Comparison of ENCODE assay signal across 8 mouse cellular contexts in the genomic region with DNA sequence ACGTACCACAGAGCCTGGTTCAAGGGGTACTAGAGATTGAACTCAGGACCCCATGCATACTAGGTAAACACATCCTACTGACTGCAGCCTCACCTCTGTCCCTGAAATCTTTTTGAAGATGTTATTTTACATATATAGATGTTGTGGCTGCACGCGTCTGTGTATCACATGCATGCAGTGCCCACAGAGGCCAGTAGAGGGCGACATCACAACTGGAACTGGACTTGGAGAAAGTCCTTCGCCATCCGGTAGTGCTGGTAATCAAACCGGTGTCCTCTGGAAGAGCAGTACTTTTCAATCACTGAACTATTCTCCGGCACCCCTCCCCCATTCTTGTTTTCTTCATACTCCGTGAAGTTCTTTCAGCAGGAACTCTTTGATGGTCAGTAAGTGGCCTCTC. TPM values are rescaled to one million over a fixed set of nuclear protein-coding genes. Genes with fewer than 3 reads are reported as not detected.
A peak's percentile ranks its signal among the peaks of the same experiment; 100 is the strongest.
DNase-seq lines count a peak whose midpoint lies in the region; ATAC-seq and TF ChIP-seq lines count a peak whose summit lies in the region.

No protein-coding gene starts in this region.

- H3K4me3 ChIP-seq in forebrain, postnatal 0 days (ENCODE audit: low read depth, low read length), result no peak overlapping the region
- H3K4me3 ChIP-seq in forebrain, embryonic 16.5 days (replicated peaks; ENCODE audit: low read length), result no peak overlapping the region
- no peak overlapping the region for H3K4me3 ChIP-seq in olfactory bulb, adult 2 months (ENCODE audit: insufficient read depth, low read depth, low read length)

- no peak overlapping the region for H3K4me2 ChIP-seq in forebrain, postnatal 0 days (ENCODE audit: low read depth)
- H3K4me2 ChIP-seq in forebrain, embryonic 16.5 days (ENCODE audit: low read length), result no peak overlapping the region

- H3K27ac ChIP-seq in forebrain, postnatal 0 days (ENCODE audit: low read depth, low read length), result no peak overlapping the region
- H3K27ac ChIP-seq in forebrain, embryonic 16.5 days (ENCODE audit: low read length), result no peak overlapping the region
- no peak overlapping the region for H3K27ac ChIP-seq in olfactory bulb, adult 2 months (ENCODE audit: insufficient read depth, low read depth, low read length)

- peak; percentile 74 for TF ChIP-seq CTCF in forebrain, postnatal 0 days (IDR thresholded peaks at IDR 0.05; ENCODE audit: low read depth)
- TF ChIP-seq CTCF in olfactory bulb, adult 2 months (IDR thresholded peaks at IDR 0.05; ENCODE audit: insufficient read depth, low read depth, low read length), result peak; percentile 37; the same call in 1 of the 2 replicates

- ATAC-seq in forebrain, postnatal 0 days, result no peak
- no peak for ATAC-seq in forebrain, embryonic 16.5 days
- ATAC-seq in frontal cortex, adult (ENCODE audit: low TSS enrichment), result no peak

- 45% methylated on average over 9 of the region's 9 CpGs for WGBS in forebrain, postnatal 0 days
- 40% methylated on average over 9 of the region's 9 CpGs for WGBS in forebrain, embryonic 16.5 days
- 47% methylated on average over 9 of the region's 9 CpGs for WGBS in olfactory bulb, adult 2 months

- TF ChIP-seq POLR2A in olfactory bulb, adult 2 months (IDR thresholded peaks at IDR 0.05; ENCODE audit: insufficient read depth, low read depth, low read length), result no peak

- H3K9ac ChIP-seq in forebrain, postnatal 0 days, result no peak overlapping the region
- no peak overlapping the region for H3K9ac ChIP-seq in forebrain, embryonic 16.5 days (replicated peaks; ENCODE audit: low read depth, low read length)

- H3K27me3 ChIP-seq in forebrain, postnatal 0 days (ENCODE audit: insufficient read depth, low read length), result no peaks in the 10 kb centered on the region
- no peaks in the 10 kb centered on the region for H3K27me3 ChIP-seq in forebrain, embryonic 16.5 days (replicated peaks; ENCODE audit: control insufficient read depth, insufficient read depth, low read length)

- DNase-seq in forebrain, postnatal 0 days, result peak; percentile 32
- DNase-seq in right cerebral cortex, postnatal 14 days, result peak; percentile 62
- no peak for DNase-seq in right cerebral cortex, adult 18-20 months
- DNase-seq in embryo, embryonic 11 days, result peak; percentile 67
- DNase-seq in kidney, postnatal 25 days, result peak; percentile 59 to 84

- no peaks in the 10 kb centered on the region for H3K4me1 ChIP-seq in forebrain, postnatal 0 days (ENCODE audit: insufficient read depth)
- H3K4me1 ChIP-seq in forebrain, embryonic 16.5 days (replicated peaks; ENCODE audit: control insufficient read depth, insufficient read depth, low read length), result no peaks in the 10 kb centered on the region
- peaks cover 32% of the 10 kb centered on the region for H3K4me1 ChIP-seq in olfactory bulb, adult 2 months (ENCODE audit: control insufficient read depth, insufficient read depth, low read length)

- H3K36me3 ChIP-seq in forebrain, postnatal 0 days (ENCODE audit: insufficient read depth), result no peaks in the 10 kb centered on the region
- H3K36me3 ChIP-seq in forebrain, embryonic 16.5 days (ENCODE audit: control insufficient read depth, insufficient read depth), result no peaks in the 10 kb centered on the region

- no peaks in the 10 kb centered on the region for H3K9me3 ChIP-seq in forebrain, postnatal 0 days (ENCODE audit: low read length)
- H3K9me3 ChIP-seq in forebrain, embryonic 16.5 days (ENCODE audit: control insufficient read depth, low read length), result no peaks in the 10 kb centered on the region

RNA-seq across cellular contexts. Expression of gene Bak1, which starts 24.4 kb away (rescaled TPM):
- total RNA-seq in forebrain, postnatal 0 days (2014; rRNA removed), result 36.5 and 48.1 TPM in 2 replicates
- polyA plus RNA-seq in forebrain, postnatal 0 days (2015; fragmentation: Nextera tagmentation; extraction: Ambion mirVana), result 2.5 and 3.5 TPM in 2 replicates
- 2.2 and 2.7 TPM in 2 replicates for polyA plus RNA-seq in forebrain, embryonic 16.5 days (2015; fragmentation: Nextera tagmentation; extraction: Ambion mirVana)
- not detected in 2 replicates for polyA plus RNA-seq in olfactory bulb, adult 2 months (2012; ENCODE audit: insufficient read depth, insufficient read length, low replicate concordance, missing spikeins)

RNA-seq across cellular contexts. Expression of gene Zbtb9, which starts 31.5 kb away (rescaled TPM):
- total RNA-seq in forebrain, postnatal 0 days (2014; rRNA removed), result 20.9 and 22.5 TPM in 2 replicates
- polyA plus RNA-seq in forebrain, postnatal 0 days (2015; fragmentation: Nextera tagmentation; extraction: Ambion mirVana), result 4.2 and 6.8 TPM in 2 replicates
- 17.5 and 19.1 TPM in 2 replicates for polyA plus RNA-seq in forebrain, embryonic 16.5 days (2015; fragmentation: Nextera tagmentation; extraction: Ambion mirVana)
- 109 TPM in 1 of 2 replicates, not detected in the other for polyA plus RNA-seq in olfactory bulb, adult 2 months (2012; ENCODE audit: insufficient read depth, insufficient read length, low replicate concordance, missing spikeins)

RNA-seq across cellular contexts. Expression of gene Itpr3, which starts 52.7 kb away (rescaled TPM):
- 1.8 and 2.9 TPM in 2 replicates for total RNA-seq in forebrain, postnatal 0 days (2014; rRNA removed)
- 0.30 TPM in 2 replicates for polyA plus RNA-seq in forebrain, postnatal 0 days (2015; fragmentation: Nextera tagmentation; extraction: Ambion mirVana)
- 0.63 and 0.73 TPM in 2 replicates for polyA plus RNA-seq in forebrain, embryonic 16.5 days (2015; fragmentation: Nextera tagmentation; extraction: Ambion mirVana)
- polyA plus RNA-seq in olfactory bulb, adult 2 months (2012; ENCODE audit: insufficient read depth, insufficient read length, low replicate concordance, missing spikeins), result not detected in 2 replicates
